Mouse (Mus musculus): ENCODE data around the gene Gm21973.
A peak's percentile ranks its signal among the peaks of the same experiment; 100 is the strongest.

Gm21973 gene

GRCm38 (mm10) chr15:10325080-10325479 is at the start of gene Gm21973:
Gene Gm21973, plus strand, starts transcription at chr15:10325380.
- DNase-seq: no peak

- peak; percentile 48 for DNase-seq
These were observed 48.8 kb upstream of the Gm21973 start for GRCm38 (mm10) chr15:10276386-10276785.

- peak; percentile 86 for DNase-seq
These were observed 47.7 kb upstream of the Gm21973 start for GRCm38 (mm10) chr15:10277461-10277860.

- peak; percentile 95 for DNase-seq
These were observed 43.6 kb upstream of the Gm21973 start for GRCm38 (mm10) chr15:10281546-10281945.

- DNase-seq: peak; percentile 82
These were observed 41.5 kb upstream of the Gm21973 start for GRCm38 (mm10) chr15:10283661-10284060.

- DNase-seq: no peak
These were observed 28.6 kb upstream of the Gm21973 start for GRCm38 (mm10) chr15:10296570-10296969.

GRCm38 (mm10) chr15:10298058-10298457 is 27.1 kb upstream of the Gm21973 start:
- no peak for DNase-seq

GRCm38 (mm10) chr15:10299467-10299866 is 25.7 kb upstream of the Gm21973 start:
- no peak for DNase-seq

- no peak for DNase-seq
These were observed 18.7 kb upstream of the Gm21973 start for GRCm38 (mm10) chr15:10306461-10306860.

GRCm38 (mm10) chr15:10311826-10312225 is 13.4 kb upstream of the Gm21973 start:
- no peak for DNase-seq

GRCm38 (mm10) chr15:10313522-10314455 is 11.4 kb upstream of the Gm21973 start:
- peak; percentile 76 for DNase-seq

GRCm38 (mm10) chr15:10330626-10331025 is 5.4 kb downstream of the Gm21973 start:
- no peak for DNase-seq

GRCm38 (mm10) chr15:10332566-10332965 is 7.4 kb downstream of the Gm21973 start:
- DNase-seq: peak; percentile 87

GRCm38 (mm10) chr15:10338606-10339005 is 13.4 kb downstream of the Gm21973 start:
- no peak for DNase-seq

GRCm38 (mm10) chr15:10347044-10347443 is 21.9 kb downstream of the Gm21973 start:
- DNase-seq: peak; percentile 52

GRCm38 (mm10) chr15:10358039-10358948 is 33.1 kb downstream of the Gm21973 start, which contains the start of gene Agxt2:
Gene Agxt2, plus strand, starts transcription at chr15:10358532.
- peak; percentile 83 for DNase-seq

GRCm38 (mm10) chr15:10366331-10366730 is 41.2 kb downstream of the Gm21973 start:
- no peak for DNase-seq

- DNase-seq: no peak
These were observed 50.2 kb downstream of the Gm21973 start for GRCm38 (mm10) chr15:10375404-10375803.

- DNase-seq: no peak
These were observed 53.3 kb downstream of the Gm21973 start for GRCm38 (mm10) chr15:10378338-10378959.

GRCm38 (mm10) chr15:10379757-10380458 is 54.7 kb downstream of the Gm21973 start:
- no peak for DNase-seq

GRCm38 (mm10) chr15:10387263-10387662 is 62.1 kb downstream of the Gm21973 start:
- no peak for DNase-seq

GRCm38 (mm10) chr15:10399795-10400194 is 74.6 kb downstream of the Gm21973 start:
- DNase-seq: peak; percentile 95

All from kidney, adult 9 months (tissue).